Mouse (Mus musculus) lung, adult 18-20 months (tissue): ENCODE measurements around the gene Hoxb7.

Experiments used
- DNase-seq, 2 experiments: peaks; one replicate each; pipeline ENCODE4 v3.0.0; 2022; ENCODE audit warnings: mixed read lengths in 2 of 2

Hoxb7 gene

DNA sequence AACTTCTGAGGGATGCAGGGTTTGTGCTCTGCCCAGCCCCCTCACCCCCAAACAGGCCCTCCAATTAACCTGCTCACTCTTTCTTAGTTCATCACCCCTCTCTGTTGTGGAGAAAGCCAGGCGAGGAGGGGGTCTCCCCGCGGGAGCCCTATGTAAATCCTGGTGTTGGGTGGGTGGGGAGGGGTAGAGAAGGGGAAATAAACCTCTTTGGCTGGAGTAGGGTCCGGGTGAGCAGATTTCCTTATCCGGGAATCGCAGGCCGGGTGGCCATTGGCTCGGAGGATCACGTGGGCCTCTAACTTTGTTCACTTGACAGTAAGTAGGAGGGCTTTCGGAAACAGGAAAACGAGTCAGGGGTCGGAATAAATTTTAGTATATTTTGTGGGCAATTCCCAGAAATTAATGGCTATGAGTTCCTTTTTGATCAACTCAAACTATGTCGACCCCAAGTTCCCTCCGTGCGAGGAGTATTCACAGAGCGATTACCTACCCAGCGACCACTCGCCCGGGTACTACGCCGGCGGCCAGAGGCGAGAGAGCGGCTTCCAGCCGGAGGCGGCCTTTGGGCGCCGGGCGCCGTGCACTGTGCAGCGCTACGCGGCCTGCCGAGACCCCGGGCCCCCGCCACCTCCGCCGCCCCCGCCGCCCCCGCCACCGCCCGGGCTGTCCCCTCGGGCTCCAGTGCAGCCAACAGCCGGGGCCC is 32.1 kb downstream of the Hoxb7 start:
- peak; percentile 80 to 82 for DNase-seq

DNA sequence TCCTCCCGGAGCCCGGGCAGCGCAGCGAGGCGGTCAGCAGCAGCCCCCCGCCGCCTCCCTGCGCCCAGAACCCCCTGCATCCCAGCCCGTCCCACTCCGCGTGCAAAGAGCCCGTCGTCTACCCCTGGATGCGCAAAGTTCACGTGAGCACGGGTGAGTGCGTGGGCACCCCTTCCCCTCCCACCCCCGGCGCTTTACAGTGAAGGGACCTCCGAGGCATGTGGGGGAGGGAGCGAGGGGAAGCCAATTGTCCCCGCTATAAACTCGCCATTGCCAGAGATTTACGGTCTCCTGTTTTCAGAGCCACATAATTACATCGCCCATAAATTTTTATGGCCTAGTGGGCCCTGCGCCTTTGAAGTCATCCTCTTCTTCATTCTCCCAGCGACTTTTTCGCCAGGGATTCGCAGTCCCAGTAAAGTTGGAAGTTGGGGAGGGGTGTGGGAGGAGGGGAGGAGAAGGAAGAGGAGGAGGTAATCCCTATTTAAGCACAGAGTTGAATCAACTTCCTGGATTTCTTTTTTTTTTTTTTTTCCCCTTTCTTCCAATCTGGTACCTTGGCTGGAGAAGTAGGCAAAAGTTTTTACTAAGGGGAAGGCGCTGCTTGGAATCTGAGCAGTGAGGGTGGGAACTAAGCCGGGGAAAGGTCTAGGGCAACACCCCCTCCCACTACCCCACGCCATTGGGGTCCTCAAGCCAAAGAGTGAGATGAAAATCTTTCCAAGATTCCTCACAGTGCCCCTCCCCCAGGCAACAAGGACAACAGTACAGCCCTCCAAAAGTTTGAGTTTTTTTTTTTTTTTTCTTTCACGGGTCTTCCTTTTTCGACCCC is 32.9 kb downstream of the Hoxb7 start:
- DNase-seq = no peak

DNA sequence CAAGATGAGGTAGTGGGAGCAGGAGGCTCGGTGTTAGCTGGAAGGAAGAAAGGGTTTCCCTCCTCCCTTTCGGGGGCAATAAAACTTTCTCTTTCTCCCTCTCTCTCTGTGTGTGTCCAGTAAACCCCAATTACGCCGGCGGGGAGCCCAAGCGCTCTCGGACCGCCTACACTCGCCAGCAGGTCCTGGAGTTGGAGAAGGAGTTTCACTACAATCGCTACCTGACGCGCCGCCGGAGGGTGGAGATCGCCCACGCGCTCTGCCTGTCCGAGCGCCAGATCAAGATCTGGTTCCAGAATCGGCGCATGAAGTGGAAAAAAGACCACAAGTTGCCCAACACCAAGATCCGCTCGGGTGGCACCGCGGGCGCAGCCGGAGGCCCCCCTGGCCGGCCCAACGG is 33.5 kb downstream of the Hoxb7 start:
- DNase-seq = peak in 1 of 2 experiments; percentile 46

DNA sequence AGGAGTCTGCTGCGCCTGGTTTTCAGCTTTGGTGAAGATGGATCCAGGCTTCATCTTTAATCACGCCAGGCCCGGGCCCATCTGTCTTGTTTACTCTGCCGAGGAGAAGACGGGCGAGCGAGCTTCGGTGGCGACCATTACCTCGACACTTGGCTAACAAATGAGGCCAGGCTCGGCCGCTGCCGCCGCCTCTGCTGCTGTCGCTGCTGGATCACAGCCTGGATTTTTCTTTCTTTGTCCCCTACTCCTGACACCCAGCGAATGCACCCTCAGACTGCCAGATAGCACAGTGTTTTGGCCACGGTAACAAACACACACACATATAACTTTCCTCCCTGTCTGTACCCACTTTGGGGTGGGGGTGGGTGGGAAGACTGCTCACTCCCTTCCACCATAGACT is 34.3 kb downstream of the Hoxb7 start:
- DNase-seq = no peak

DNA sequence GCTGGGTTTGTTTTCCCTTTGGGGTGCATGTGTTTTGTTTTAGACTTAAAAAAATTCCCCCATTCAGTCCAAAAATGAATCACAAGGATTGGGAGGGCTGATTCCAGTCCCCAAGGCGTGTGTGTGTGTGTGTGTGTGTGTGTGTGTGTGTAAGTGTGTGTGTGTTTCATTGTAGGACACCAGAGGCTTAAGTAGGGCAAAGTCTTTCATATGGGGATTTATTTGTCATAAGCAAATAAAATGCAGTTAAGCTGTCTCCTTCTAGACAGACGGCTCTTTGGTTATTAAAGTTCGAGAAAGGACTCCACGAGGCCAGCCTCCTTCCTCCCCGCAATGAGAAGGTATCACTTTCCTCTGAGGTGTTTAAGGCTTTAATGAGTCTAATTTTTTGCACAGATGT is 35.4 kb downstream of the Hoxb7 start:
- no peak for DNase-seq

DNA sequence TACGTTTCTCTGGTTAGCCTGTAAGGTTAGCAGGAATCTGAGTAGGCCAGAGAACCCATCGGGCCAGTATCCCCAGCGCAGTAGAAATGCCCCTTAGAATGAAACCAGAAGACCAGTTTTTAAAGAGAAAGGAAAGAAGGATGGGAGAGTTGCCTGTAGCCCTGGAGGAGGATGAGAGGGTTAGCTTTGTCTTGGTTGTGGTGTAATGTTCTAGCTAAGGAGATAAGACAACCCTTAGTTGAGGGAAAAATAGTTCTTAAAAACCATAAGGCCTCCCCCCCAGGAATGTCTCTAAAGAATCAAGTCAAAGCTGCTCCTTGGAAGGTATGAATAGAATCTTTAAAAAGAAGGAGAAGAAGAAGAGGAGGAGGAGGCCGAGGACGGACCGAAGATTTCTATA is 36.3 kb downstream of the Hoxb7 start:
- DNase-seq = no peak

DNA sequence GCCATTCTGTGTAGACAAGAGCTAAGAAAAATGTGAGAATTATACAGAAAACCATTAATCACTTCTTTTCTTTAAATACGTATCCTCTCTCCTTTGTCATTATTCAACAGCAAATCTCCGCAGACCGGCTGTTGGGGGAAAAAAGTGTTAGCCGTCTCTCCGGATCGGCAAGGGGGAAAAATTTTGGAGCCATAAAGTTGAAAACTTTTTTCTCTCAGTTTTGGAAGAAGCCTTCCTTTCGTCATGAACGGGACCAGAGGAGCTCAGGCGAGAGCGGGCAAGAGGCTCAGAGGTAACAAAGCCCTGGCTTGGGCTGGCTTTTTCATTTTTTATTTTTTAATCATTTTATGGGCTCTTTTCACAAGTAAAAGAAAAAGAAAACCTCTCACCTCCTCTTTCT is 36.7 kb downstream of the Hoxb7 start, which contains the start of gene Hoxb3:
Gene Hoxb3, plus strand, starts transcription at position 173 of the 400 bp plus-strand sequence.
- DNase-seq = no peak

DNA sequence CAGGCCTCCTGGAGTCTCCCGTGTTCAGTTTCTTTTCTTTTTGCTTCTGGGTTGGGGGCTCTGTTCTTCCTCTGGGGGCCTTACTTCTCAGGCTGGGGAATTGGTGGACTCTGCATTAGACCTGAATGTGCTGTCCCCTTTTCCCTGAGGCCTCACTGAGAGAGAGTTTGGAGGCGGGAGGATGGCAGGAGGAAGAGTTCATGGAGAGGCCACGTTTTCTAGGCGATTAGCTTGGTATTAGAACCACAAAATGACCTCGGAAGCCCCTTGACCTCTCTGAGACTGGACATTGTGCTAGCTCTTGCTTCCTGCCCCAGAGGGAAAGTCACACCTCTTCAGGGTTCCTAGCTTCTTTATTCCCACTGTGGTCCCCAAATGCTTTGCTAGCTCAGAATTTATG is 37.7 kb downstream of the Hoxb7 start:
- no peak for DNase-seq

DNA sequence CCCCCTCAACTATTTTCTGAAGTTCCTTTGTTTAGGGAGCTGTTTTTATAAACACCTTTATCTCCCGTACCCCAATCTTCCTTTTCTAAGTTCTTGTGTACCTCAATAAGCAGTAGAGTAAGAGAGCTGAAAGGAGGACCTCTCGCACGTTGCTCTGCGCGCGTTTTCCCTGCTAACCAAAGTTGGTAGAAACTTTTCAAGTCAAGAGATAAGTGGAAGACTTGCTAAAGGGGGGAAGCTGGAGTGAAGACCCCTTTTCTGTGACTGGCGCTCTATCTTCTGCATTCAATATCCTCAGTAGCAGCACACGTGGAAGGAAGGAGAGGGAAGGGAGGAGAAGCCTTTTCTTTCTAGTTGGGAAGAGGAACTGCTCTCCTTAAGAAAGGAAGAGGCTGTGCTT is 38.5 kb downstream of the Hoxb7 start:
- no peak for DNase-seq

DNA sequence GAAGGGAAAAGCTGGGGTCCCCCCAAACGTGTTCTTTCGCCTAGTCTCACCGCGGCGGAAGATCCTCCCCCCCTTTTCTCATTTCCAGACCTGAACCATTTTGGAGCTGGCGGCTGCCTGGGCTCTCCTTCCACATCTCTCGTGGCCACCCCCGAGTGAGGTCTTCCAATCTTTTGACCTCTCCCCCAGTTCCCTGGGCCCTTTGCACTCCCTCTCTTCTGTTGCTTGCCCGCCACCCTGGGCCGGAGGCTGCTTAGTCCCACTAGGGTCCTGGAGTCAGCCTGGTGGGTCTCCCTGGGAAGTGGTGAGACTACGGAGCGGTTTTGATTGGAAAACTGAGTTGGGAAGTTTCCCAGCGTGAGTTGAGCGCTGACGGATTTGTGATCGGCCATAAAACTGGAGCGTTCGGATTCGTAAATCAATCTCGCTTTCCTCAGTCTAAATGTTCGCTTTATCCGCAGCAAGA is 39.4 kb downstream of the Hoxb7 start:
- DNase-seq = no peak

DNA sequence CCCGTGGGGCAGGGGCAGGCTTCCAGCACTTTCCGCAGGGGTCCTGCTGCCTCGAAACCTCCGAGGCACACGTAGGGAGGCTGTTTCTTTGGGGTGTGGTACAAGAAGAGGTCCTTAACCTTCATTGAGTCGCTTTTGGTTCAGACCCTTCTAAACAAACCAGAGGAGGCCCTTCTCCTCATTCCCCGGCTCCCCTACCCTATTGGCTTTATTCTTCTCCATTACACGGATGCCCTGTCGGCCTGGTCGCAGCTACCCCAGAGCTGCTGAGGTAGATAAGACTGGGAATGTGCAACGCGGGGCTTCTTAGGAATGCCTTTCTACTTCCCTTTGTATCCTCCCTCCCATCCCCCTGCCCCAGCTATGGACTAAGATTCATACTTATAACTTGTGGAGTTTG is 40.3 kb downstream of the Hoxb7 start:
- DNase-seq = no peak

DNA sequence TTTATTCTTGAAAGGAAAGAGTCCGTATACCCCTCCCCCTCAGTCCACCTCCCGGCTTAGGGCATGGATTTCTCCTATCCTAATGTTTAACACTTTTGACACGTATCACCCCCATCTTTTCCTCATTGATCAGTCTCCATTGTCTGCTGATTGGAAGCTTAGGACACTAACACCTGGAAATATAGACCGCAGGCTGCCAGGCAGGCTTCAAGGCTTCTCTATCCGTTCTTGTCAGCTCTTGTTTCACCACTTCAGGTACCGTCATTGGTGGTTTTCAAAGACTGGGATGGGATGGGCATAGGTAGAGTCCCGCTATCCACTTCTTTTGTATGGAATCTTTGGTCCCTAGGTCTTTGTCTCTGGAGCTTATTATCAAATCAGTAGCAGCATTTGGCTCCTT is 40.7 kb downstream of the Hoxb7 start:
- no peak for DNase-seq

DNA sequence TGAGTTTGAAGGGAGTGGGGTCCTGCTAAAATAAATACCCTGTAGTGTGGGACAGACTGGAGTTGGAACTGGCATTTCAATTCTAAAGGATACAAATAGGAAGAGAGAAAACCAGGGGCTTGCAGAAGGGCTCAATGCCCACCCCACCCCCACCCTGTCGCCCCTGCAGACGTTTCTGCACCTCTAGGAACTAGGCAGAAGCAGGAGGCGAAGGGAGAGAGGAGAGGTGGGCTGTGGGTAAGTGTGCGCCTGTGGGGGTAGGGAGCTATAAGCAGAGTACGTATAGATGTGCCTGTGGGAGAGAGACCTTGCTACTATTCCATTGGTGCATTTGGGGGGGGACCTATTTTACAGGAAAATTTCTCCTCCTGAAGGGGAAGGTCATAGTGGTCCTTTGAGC is 41.3 kb downstream of the Hoxb7 start:
- no peak for DNase-seq

DNA sequence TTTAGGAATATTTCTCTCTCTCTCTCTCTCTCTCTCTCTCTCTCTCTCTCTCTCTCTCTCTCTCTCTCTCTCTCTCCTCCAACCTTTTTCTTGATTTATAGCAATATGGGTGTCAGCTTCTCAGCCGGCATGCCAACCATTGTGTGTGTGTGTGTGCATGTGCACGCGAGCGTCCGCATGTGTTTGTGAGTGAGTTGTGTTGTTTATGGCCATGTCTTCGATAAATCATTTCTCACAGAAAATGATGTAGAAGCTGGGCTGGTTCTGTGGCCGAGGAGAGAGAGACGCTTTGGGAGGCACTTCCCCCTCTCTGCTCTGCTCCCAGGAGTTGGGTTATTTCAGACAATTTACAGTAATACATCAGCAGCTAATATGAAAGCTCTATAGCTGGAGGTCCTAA is 42.2 kb downstream of the Hoxb7 start:
- no peak for DNase-seq

DNA sequence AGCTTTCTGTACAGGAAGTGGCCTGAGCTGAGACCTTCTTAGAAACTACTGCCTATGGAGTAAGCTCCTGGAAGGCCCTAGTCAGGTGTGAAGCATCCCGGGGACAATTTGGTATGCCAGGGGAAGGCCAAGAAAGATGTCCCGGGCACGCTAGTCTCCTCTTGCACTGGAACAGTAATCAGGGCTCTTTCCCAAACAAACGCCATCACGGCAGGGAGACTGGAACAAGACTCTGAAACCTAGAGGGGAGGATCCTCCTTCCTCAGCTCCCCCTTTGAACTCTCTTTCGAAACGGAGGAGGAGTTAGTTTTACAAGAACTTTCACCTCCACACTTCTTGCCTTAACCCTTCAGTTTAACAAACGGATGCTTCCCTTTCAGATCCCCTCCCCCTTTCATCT is 45.7 kb downstream of the Hoxb7 start:
- no peak for DNase-seq

DNA sequence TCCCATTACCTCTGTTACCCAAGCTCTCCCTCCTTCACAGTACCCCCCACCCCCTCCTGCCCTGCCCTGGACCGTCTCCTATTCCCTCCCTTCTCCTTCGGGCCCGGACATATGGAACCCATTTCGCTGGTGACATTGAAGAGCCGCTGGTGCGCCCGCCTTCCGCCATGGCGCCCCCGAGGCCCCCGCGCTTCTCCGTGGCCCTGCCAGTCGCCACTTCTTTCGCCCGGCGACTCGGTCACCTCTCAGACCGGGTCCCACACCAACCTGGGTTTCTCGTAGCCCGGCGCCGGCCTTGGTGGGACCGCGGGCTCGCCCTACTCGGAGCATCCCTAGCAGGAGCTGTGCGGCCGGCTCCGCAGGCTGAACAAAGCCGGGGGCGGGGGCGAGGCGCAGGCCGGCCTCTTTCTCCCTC is 46.2 kb downstream of the Hoxb7 start:
- DNase-seq = no peak

DNA sequence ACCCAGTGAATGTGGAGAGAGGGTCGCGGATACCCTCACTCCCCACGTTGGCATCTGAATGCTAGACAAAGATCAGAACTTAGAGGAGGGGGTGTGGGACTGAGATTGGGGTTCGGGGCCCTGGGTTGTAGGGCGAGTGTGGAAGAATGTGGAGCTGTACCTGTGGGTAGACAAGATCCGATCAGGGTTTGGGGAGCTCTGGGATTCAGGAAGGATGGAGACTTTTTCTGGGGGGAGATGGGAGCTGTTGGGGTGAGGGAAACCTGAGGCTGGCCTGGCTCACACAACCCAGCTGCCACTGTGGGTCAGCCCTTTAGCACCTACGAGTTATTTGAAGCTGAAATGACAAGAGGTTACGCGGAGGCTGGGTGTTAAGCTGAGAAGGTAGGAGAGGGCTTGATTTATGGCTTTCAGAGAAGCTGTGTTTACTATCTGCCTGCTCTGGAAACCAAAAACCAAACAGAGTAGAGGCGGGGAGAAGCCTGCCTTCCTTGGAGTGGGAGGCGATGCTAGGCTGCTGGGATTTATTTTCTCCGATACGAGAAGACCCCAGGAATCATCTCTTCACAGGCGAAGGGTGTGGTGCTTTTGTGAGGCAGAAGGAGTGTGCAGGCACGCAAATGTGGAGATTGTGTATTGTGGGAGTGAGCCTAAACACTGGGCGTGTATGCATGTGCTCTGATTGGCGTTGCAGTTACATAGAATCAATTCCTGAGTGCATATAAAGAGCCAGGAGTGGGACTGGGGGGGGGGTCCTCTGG is 47.0 kb downstream of the Hoxb7 start:
- no peak for DNase-seq

DNA sequence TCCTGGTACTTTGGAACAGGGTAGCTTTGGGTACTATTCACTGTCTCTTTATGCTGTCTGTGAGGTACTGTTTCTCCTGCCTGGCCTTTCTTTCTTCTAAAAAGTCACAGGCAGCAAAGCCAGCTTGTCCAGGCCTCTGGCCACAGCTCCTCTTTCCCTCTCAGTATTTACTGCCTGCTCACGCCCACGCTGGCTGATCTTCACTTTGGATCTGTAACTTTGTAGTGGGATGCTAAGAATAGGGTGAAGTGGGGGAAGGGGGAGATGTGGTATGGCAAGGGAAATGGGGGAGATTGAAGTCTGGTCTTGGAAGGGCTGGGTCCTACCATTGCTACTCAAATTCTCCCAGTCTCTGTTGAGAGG is 47.6 kb downstream of the Hoxb7 start:
- DNase-seq = no peak

DNA sequence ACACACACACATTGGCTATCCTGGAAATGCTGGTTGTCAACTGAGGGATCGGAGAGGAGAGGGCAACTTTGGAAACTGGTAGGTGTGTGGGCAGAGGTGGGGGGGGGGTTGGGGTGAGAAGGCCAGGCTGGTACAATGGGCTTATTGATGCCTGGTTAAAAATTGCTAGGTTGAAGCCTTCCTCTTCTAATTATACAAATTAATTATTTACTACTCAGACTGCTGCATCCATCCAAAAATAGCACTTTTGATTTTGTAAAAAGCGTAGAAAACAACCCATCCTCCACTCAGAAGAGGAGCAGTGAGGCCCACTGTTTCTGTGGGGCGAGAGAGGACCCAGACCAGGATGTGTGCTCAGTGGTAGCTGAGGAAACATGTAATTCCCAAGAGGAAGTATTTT is 48.6 kb downstream of the Hoxb7 start:
- no peak for DNase-seq

DNA sequence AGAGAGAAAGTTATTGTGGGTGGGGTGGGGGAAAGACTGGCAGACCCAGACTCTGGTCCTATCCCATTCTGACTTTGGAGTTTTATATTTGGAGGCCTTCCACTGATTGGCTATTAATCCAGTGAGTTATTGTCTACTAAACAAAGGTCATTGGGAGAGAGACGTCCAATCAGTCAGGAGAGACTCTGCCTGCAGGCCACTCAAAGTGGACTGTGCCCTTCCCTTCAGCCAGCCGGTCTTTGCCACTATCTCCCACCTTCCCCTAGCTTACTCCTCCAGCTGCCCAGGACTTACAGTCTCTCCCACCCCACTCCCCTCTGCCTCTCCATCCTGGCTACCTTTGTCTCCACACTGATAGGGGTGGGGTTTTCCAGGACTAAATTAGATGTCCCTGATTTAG is 50.2 kb downstream of the Hoxb7 start:
- DNase-seq = no peak

DNA sequence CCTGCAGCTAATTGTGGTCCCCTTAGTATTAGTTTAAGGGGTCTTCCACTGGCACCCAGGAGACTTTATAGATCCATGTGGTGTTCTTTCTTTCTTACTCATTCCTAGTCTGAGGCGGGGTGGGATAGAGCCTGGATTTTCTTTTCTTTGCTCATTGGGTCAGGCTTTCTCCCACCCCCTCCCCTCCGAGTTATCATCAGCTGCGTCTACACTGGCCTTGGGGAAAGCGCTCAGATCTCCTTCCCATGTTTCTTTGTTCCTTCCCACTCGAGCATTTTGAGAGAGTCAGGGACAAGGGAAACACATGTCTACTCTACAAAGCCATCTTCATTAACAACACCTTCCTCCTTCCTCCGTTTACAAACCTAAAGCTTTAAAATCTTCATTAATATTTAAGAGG is 50.6 kb downstream of the Hoxb7 start:
- no peak for DNase-seq

DNA sequence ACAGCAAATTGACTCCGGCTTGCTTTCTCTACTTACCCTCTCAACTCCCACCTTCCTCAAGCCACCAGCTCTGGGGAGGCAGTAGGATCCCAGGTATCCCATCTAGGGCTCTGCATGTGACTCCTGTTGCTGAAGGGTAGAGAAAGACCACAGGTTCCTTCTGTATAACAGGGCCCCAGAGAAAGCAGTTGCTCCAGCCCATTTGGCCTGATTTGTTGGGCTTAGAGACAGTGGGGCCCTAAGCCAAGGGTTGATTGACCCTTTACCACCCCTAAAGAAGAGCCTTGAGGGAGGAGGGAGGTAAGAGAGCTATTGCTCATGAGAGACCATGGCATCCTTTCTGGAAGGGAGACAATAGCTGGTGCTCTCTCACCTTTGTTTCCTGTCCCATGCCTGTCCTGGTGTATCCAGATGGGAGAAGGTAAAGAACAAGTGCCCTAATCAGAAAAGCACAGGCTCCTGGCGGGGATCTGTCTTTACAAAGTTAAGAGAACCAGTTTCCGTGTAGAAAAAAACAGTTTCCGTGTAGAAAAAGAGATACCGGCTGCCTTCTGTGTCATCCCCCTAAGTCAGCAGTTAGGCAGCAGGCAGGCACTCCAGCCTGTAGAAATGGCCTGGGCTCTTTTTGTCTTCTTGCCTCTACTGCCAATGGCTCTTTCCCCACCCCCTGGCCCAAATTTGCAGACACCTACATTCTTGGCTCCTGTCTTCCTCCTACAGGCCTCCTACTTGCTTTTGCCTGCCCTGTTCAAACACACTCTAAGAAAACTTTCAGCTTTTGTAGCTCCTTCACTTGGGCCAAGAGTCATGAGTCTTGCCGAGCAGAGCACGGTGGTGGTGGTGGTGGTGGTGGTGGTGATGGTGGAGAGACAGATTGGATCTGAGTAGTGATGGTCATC is 52.8 kb downstream of the Hoxb7 start:
- no peak for DNase-seq
